Mouse (Mus musculus) MEL (cell line): ENCODE results near the gene Map3k6.

Experiments
- CTCF ChIP-seq, 3 experiments: IDR thresholded peaks in 2 of 3; conservative IDR thresholded peaks in 1 of 3; 2 replicates each; pipeline ENCODE4 v1.5.1; 2011 to 2012; ENCODE audit warnings: low read length in 3 of 3, low read depth in 2 of 3, mild to moderate bottlenecking in 2 of 3, improper control_type of control experiment in 1 of 3, inconsistent platforms in 1 of 3, mixed read lengths in 1 of 3, moderate library complexity in 1 of 3; ENCODE audit not compliant: control insufficient read depth in 1 of 3, insufficient read depth in 1 of 3, poor library complexity in 1 of 3, severe bottlenecking in 1 of 3
- MEF2A ChIP-seq: IDR thresholded peaks from 2 replicates; pipeline ENCODE4 v1.6.1; 2014; ENCODE audit warnings: low read depth, mild to moderate bottlenecking, inconsistent platforms, low read length, improper control_type of control experiment; ENCODE audit not compliant: poor library complexity, insufficient replicate concordance, severe bottlenecking; ENCODE audit errors: extremely low read depth
- POLR2A ChIP-seq, 2 experiments: IDR thresholded peaks; 2 replicates each; pipeline ENCODE4 v1.6.1; 2011 to 2012; ENCODE audit warnings: low read length in 2 of 2, mild to moderate bottlenecking in 2 of 2, control low read depth in 1 of 2, improper control_type of control experiment in 1 of 2, low read depth in 1 of 2, moderate library complexity in 1 of 2; ENCODE audit not compliant: control insufficient read depth in 1 of 2, insufficient read depth in 1 of 2, poor library complexity in 1 of 2

- TF ChIP-seq POLR2A (IDR thresholded peaks at IDR 0.05; ENCODE audit: control insufficient read depth in 1 of 2, insufficient read depth in 1 of 2, low read depth in 1 of 2, low read length in 2 of 2, poor library complexity in 1 of 2): no peak
- no peak for TF ChIP-seq MEF2A
- TF ChIP-seq CTCF (IDR thresholded peaks at IDR 0.05 in 2 of 3, conservative IDR thresholded peaks at IDR 0.05 in 1 of 3; ENCODE audit: control insufficient read depth in 1 of 3, insufficient read depth in 1 of 3, low read depth in 2 of 3, low read length in 3 of 3, poor library complexity in 1 of 3, severe bottlenecking in 1 of 3): no peak
These were observed 11.5 kb downstream of the Map3k6 start for GRCm38 (mm10) chr4:133252089-133252488.
